In genomic region chr1:182461261-182461660, GRCm38 (mm10) we compare ENCODE assay signal across 8 mouse cellular contexts. TPM values are rescaled to one million over a fixed set of nuclear protein-coding genes. Genes with fewer than 3 reads are reported as not detected.
DNase-seq lines count a peak whose midpoint lies in the region; ATAC-seq and TF ChIP-seq lines count a peak whose summit lies in the region.

No protein-coding gene starts in this region.

- TF ChIP-seq EP300 in heart, adult 2 months (IDR thresholded peaks at IDR 0.05; ENCODE audit: insufficient read depth, low read depth, low read length) = no peak

- intact Hi-C loops in heart, adult 2 months (cut with DNase I) = no loop called here
- intact Hi-C loops in gastrocnemius, postnatal 14 days (cut with DNase I; ENCODE audit: low total_unique reads) = no loop called here

- TF ChIP-seq CTCF in heart, adult 2 months (IDR thresholded peaks at IDR 0.05) = no peak
- no peak for TF ChIP-seq CTCF in kidney, postnatal 0 days (IDR thresholded peaks at IDR 0.05; ENCODE audit: low read depth)

- H3K4me1 ChIP-seq in limb, embryonic 12.5 days (replicated peaks) = no peaks in the 10 kb centered on the region
- H3K4me1 ChIP-seq in limb, embryonic 10.5 days = 0 out of 2 replicates have a peak, but pooled peaks cover 6% of the 10 kb centered on the region
- peaks cover 2% of the 10 kb centered on the region for H3K4me1 ChIP-seq in heart, adult 2 months (ENCODE audit: control insufficient read depth, insufficient read depth, low read length)
- peaks cover 58% of the 10 kb centered on the region for H3K4me1 ChIP-seq in kidney, postnatal 0 days (replicated peaks; ENCODE audit: insufficient read depth, low read length)
- 0 out of 2 replicates have a peak, but pooled peaks cover 11% of the 10 kb centered on the region for H3K4me1 ChIP-seq in midbrain, embryonic 13.5 days (replicated peaks)

- ATAC-seq in limb, embryonic 12.5 days (ENCODE audit: insufficient number of reproducible peaks, insufficient read depth, low FRiP score, low TSS enrichment, low read depth) = no peak
- ATAC-seq in kidney, postnatal 0 days (replicated peaks; ENCODE audit: low FRiP score, low read depth) = no peak
- no peak for ATAC-seq in midbrain, embryonic 13.5 days

- H3K36me3 ChIP-seq in limb, embryonic 12.5 days = peaks cover 55% of the 10 kb centered on the region
- peaks cover 60% of the 10 kb centered on the region for H3K36me3 ChIP-seq in limb, embryonic 10.5 days
- peaks cover 3% of the 10 kb centered on the region; the same call in 1 of the 2 replicates for H3K36me3 ChIP-seq in heart, adult 2 months (ENCODE audit: control insufficient read depth, insufficient read depth, low read length)
- H3K36me3 ChIP-seq in kidney, postnatal 0 days (ENCODE audit: insufficient read depth, low read length) = peaks cover 13% of the 10 kb centered on the region; the same call in 1 of the 2 replicates
- H3K36me3 ChIP-seq in midbrain, embryonic 13.5 days = peaks cover 42% of the 10 kb centered on the region

- no peak overlapping the region for H3K9ac ChIP-seq in limb, embryonic 12.5 days (replicated peaks)
- H3K9ac ChIP-seq in heart, adult 2 months (ENCODE audit: low read depth, low read length) = no peak overlapping the region
- H3K9ac ChIP-seq in kidney, postnatal 0 days (ENCODE audit: low read depth, low read length) = no peak overlapping the region
- H3K9ac ChIP-seq in midbrain, embryonic 13.5 days (replicated peaks) = no peak overlapping the region

- H3K27ac ChIP-seq in limb, embryonic 12.5 days = peak overlapping the region; percentile 5; the same call in 1 of the 2 replicates
- no peak overlapping the region for H3K27ac ChIP-seq in limb, embryonic 10.5 days
- peak overlapping the region; percentile 15 for H3K27ac ChIP-seq in heart, adult 2 months
- H3K27ac ChIP-seq in kidney, postnatal 0 days = peak overlapping the region; percentile 88
- peak overlapping the region; percentile 53; the same call in 1 of the 2 replicates for H3K27ac ChIP-seq in midbrain, embryonic 13.5 days

- H3K27me3 ChIP-seq in limb, embryonic 12.5 days = no peaks in the 10 kb centered on the region
- H3K27me3 ChIP-seq in limb, embryonic 10.5 days (ENCODE audit: low read depth, poor library complexity, severe bottlenecking) = no peaks in the 10 kb centered on the region
- H3K27me3 ChIP-seq in heart, adult 2 months (ENCODE audit: control insufficient read depth, insufficient read depth, low read length) = no peaks in the 10 kb centered on the region
- no peaks in the 10 kb centered on the region for H3K27me3 ChIP-seq in kidney, postnatal 0 days (ENCODE audit: insufficient read depth, low read length)
- H3K27me3 ChIP-seq in midbrain, embryonic 13.5 days = no peaks in the 10 kb centered on the region

- 74% methylated on average over 7 of the region's 7 CpGs for WGBS in limb, embryonic 12.5 days
- WGBS in limb, embryonic 10.5 days = 83% methylated on average over 7 of the region's 7 CpGs
- 33% methylated on average over 7 of the region's 7 CpGs for WGBS in heart, adult 2 months
- WGBS in kidney, postnatal 0 days = 7% methylated on average over 7 of the region's 7 CpGs
- WGBS in midbrain, embryonic 13.5 days = 85% methylated on average over 7 of the region's 7 CpGs

- no peak overlapping the region for H3K4me3 ChIP-seq in limb, embryonic 12.5 days (replicated peaks)
- H3K4me3 ChIP-seq in limb, embryonic 10.5 days = no peak overlapping the region
- H3K4me3 ChIP-seq in heart, adult 2 months = no peak overlapping the region
- no peak overlapping the region for H3K4me3 ChIP-seq in kidney, postnatal 0 days (replicated peaks; ENCODE audit: low read depth, low read length)
- no peak overlapping the region for H3K4me3 ChIP-seq in midbrain, embryonic 13.5 days (replicated peaks)

- no peaks in the 10 kb centered on the region for H3K79me2 ChIP-seq in heart, adult 2 months (replicated peaks; ENCODE audit: control insufficient read depth, insufficient read depth, low read length)

- DNase-seq in limb, embryonic 10.5 days (ENCODE audit: low spot score) = no peak
- peak in 1 of 2 experiments; percentile 56 for DNase-seq in heart, adult 2 months
- DNase-seq in kidney, postnatal 0 days (ENCODE audit: low spot score) = peak; percentile 78
- no peak for DNase-seq in gastrocnemius, postnatal 14 days
- DNase-seq in ovary, postnatal 14 days (ENCODE audit: low spot score) = no peak
- DNase-seq in right cerebral cortex, adult 2 months (ENCODE audit: low spot score in 2 of 2) = no peak

- H3K9me3 ChIP-seq in limb, embryonic 12.5 days = no peaks in the 10 kb centered on the region
- H3K9me3 ChIP-seq in limb, embryonic 10.5 days (replicated peaks) = no peaks in the 10 kb centered on the region
- no peaks in the 10 kb centered on the region for H3K9me3 ChIP-seq in kidney, postnatal 0 days (replicated peaks; ENCODE audit: low read length)
- H3K9me3 ChIP-seq in midbrain, embryonic 13.5 days = no peaks in the 10 kb centered on the region

- H3K4me2 ChIP-seq in limb, embryonic 12.5 days = no peak overlapping the region
- H3K4me2 ChIP-seq in kidney, postnatal 0 days (ENCODE audit: low read length) = no peak overlapping the region; the same call in 1 of the 2 replicates
- H3K4me2 ChIP-seq in midbrain, embryonic 13.5 days (replicated peaks) = no peak overlapping the region

- TF ChIP-seq POLR2A in heart, adult 2 months (IDR thresholded peaks at IDR 0.05; ENCODE audit: insufficient read depth, low read depth, low read length) = no peak

RNA-seq across cellular contexts. Expression of gene Trp53bp2, which starts 52.3 kb away (rescaled TPM):
- polyA plus RNA-seq in limb, embryonic 12.5 days (2016; fragmentation: Nextera tagmentation; extraction: Ambion mirVana) = 29.7 and 34.7 TPM in 2 replicates
- 34.3 and 37.1 TPM in 2 replicates for polyA plus RNA-seq in limb, embryonic 10.5 days (2016; fragmentation: Nextera tagmentation; extraction: Ambion mirVana)
- total RNA-seq in heart, adult 2 months (2021) = 10 to 100 TPM in 1 of 2 experiments, 1 to 10 TPM in 1; 8.4 to 11.4 TPM
- 9.3 and 11.7 TPM in 2 replicates for polyA plus RNA-seq in heart, adult 2 months (2012; rRNA removed)
- 26.1 and 26.7 TPM in 2 replicates for polyA plus RNA-seq in kidney, postnatal 0 days (2015; fragmentation: Nextera tagmentation; extraction: Ambion mirVana)
- 24.0 and 25.7 TPM in 2 replicates for polyA plus RNA-seq in midbrain, embryonic 13.5 days (2015; fragmentation: Nextera tagmentation; extraction: Ambion mirVana)
- total RNA-seq in gastrocnemius, postnatal 14 days (2021) = 10 to 100 TPM; 10.7 TPM

RNA-seq across cellular contexts. Expression of gene Capn2, which starts 56.1 kb away (rescaled TPM):
- 134 TPM in 2 replicates for polyA plus RNA-seq in limb, embryonic 12.5 days (2016; fragmentation: Nextera tagmentation; extraction: Ambion mirVana)
- 65.2 and 86.5 TPM in 2 replicates for polyA plus RNA-seq in limb, embryonic 10.5 days (2016; fragmentation: Nextera tagmentation; extraction: Ambion mirVana)
- total RNA-seq in heart, adult 2 months (2021) = 10 to 100 TPM; 63.9 to 65.3 TPM
- 28.0 and 46.2 TPM in 2 replicates for polyA plus RNA-seq in heart, adult 2 months (2012; rRNA removed)
- 95.1 and 106 TPM in 2 replicates for polyA plus RNA-seq in kidney, postnatal 0 days (2015; fragmentation: Nextera tagmentation; extraction: Ambion mirVana)
- 75.3 and 80.9 TPM in 2 replicates for polyA plus RNA-seq in midbrain, embryonic 13.5 days (2015; fragmentation: Nextera tagmentation; extraction: Ambion mirVana)
- 10 to 100 TPM; 60.2 to 70.7 TPM for total RNA-seq in gastrocnemius, postnatal 14 days (2021)
